Mouse (Mus musculus) myocyte (in vitro differentiated cells): ENCODE measurements around the gene Olfr1048.
"Not testable (repeated sequence)": the region's sequence is repeated elsewhere in the genome, so short reads cannot be mapped to it uniquely, and the experiment has no call there.

Experiments
- E2F4 ChIP-seq: IDR thresholded peaks from one replicate; pipeline ENCODE4 v1.6.1; 2011; ENCODE audit warnings: mild to moderate bottlenecking, control low read depth, moderate library complexity; ENCODE audit not compliant: insufficient read depth
- MAX ChIP-seq: IDR thresholded peaks from one replicate; pipeline ENCODE4 v1.6.1; 2011; ENCODE audit warnings: low read depth, mild to moderate bottlenecking, control low read depth
- POLR2A ChIP-seq: IDR thresholded peaks from one replicate; pipeline ENCODE4 v1.6.1; 2011; ENCODE audit warnings: low read depth, mild to moderate bottlenecking, control low read depth, moderate library complexity; ENCODE audit not compliant: insufficient read length

DNA sequence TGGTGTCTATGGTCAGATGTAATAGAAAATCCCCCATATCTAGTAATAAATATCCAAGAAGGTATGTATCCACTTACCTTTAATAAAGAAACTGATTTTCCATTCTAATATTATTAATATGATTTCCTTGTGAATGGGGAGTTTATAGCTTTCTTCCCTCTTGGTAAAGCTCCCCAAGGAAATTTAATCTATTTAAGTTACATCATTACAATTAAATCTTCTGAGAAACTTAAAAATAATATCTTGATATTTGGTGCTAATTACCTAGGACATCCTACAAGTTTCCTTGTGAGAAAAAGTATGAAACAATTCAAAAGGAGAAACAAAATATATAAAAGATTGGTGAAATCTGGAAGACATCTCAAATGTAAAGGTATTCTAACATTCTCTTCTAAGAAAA lies 38.9 kb upstream of the Olfr1048 start, which contains the start of gene Olfr1051:
- TF ChIP-seq MAX, E2F4, POLR2A: not testable (repeated sequence)
